Mouse (Mus musculus): ENCODE results near the gene Zfp37. TPM values are rescaled to one million over a fixed set of nuclear protein-coding genes. Genes with fewer than 3 reads are reported as not detected.
"Not testable (repeated sequence)": the region's sequence is repeated elsewhere in the genome, so short reads cannot be mapped to it uniquely, and the experiment has no call there.

The Zfp37 gene
- polyA plus RNA-seq (2015; fragmentation: Nextera tagmentation; extraction: Ambion mirVana), result 10.2 and 11.3 TPM in 2 replicates

GRCm38 (mm10) chr4:62230769-62231168 lies at the start of gene Zfp37:
Zfp37 (minus strand) TSS chr4:62231047.
- Histone ChIP-seq H3K9me3 (replicated peaks) (no peaks in the 10 kb centered on the region), H3K4me2 (no peak within 1 kb of the TSS), H3K27me3 (no peaks in the 10 kb centered on the region), H3K4me3 (replicated peaks) (no peak within 1 kb of the TSS), H3K27ac (no peak within 1 kb of the TSS), H3K4me1 (no peaks in the 10 kb centered on the region), H3K9ac (no peak within 1 kb of the TSS), H3K36me3 (no peaks in the 10 kb centered on the region)
- ATAC-seq (replicated peaks; ENCODE audit: low FRiP score), result no peak
- 78% methylated on average over 13 of the region's 13 CpGs for WGBS

DNA sequence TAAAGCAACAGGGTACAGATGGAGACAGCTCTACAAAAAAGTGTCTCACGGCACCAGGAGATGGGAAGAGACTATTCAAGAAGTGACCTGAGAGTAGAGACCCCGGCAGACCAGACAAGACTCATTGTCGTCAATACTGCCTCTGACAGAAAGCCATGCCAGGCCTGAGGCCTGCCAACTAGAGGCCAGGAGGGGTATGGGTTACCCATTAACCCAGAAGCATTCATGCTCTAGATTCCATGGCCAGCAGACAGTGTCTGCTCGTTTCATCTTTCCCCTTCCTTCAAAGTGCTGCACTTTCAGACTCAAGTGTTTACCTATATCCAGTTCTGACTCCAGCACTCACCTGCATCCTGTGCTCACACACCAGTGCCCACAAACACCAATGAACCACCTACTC lies 47.2 kb upstream of the Zfp37 start:
- peaks cover 9% of the 10 kb centered on the region; the same call in 1 of the 2 replicates for H3K4me1 ChIP-seq
- H3K4me3 ChIP-seq (replicated peaks), result no peak overlapping the region
- 67% methylated on average over 4 of the region's 4 CpGs for WGBS
- ATAC-seq (replicated peaks; ENCODE audit: low FRiP score), result peak; percentile 80
- H3K36me3 ChIP-seq, result no peaks in the 10 kb centered on the region
- no peak overlapping the region for H3K9ac ChIP-seq
- no peaks in the 10 kb centered on the region for H3K9me3 ChIP-seq (replicated peaks)
- no peaks in the 10 kb centered on the region for H3K27me3 ChIP-seq
- no peak overlapping the region for H3K27ac ChIP-seq
- H3K4me2 ChIP-seq, result no peak overlapping the region

GRCm38 (mm10) chr4:62277222-62277621 lies 46.4 kb upstream of the Zfp37 start:
- Histone ChIP-seq H3K9me3 (replicated peaks) (no peaks in the 10 kb centered on the region), H3K4me1 (peaks cover 9% of the 10 kb centered on the region; the same call in 1 of the 2 replicates), H3K4me2 (no peak overlapping the region), H3K4me3 (replicated peaks) (no peak overlapping the region), H3K36me3 (no peaks in the 10 kb centered on the region), H3K27me3 (no peaks in the 10 kb centered on the region), H3K27ac (no peak overlapping the region), H3K9ac (no peak overlapping the region)
- WGBS, result 69% methylated on average over 3 of the region's 3 CpGs
- ATAC-seq (replicated peaks; ENCODE audit: low FRiP score), result no peak

GRCm38 (mm10) chr4:62276642-62277041 lies 45.8 kb upstream of the Zfp37 start:
- Histone ChIP-seq H3K36me3 (no peaks in the 10 kb centered on the region), H3K27me3 (no peaks in the 10 kb centered on the region), H3K9me3 (replicated peaks) (no peaks in the 10 kb centered on the region), H3K4me2 (no peak overlapping the region), H3K9ac (no peak overlapping the region), H3K4me3 (replicated peaks) (no peak overlapping the region), H3K27ac (no peak overlapping the region), H3K4me1 (peaks cover 9% of the 10 kb centered on the region; the same call in 1 of the 2 replicates)
- ATAC-seq (replicated peaks; ENCODE audit: low FRiP score), result no peak
- WGBS, result 88% methylated on average over 10 of the region's 10 CpGs

- no peak overlapping the region for H3K4me3 ChIP-seq (replicated peaks)
- peaks cover 9% of the 10 kb centered on the region; the same call in 1 of the 2 replicates for H3K4me1 ChIP-seq
- ATAC-seq (replicated peaks; ENCODE audit: low FRiP score), result no peak; the same call in 1 of the 2 replicates
- no peak overlapping the region for H3K9ac ChIP-seq
- no peak overlapping the region for H3K4me2 ChIP-seq
- no peaks in the 10 kb centered on the region for H3K9me3 ChIP-seq (replicated peaks)
- H3K27me3 ChIP-seq, result no peaks in the 10 kb centered on the region
- WGBS, result 33% methylated on average over 12 of the region's 12 CpGs
- no peaks in the 10 kb centered on the region for H3K36me3 ChIP-seq
- no peak overlapping the region for H3K27ac ChIP-seq
Measured at GRCm38 (mm10) chr4:62274841-62275536, 44.1 kb upstream of the Zfp37 start.

GRCm38 (mm10) chr4:62273916-62274315 lies 43.1 kb upstream of the Zfp37 start:
- 86% methylated on average over 10 of the region's 10 CpGs for WGBS
- H3K4me2 ChIP-seq, result no peak overlapping the region
- H3K27ac ChIP-seq, result no peak overlapping the region

DNA sequence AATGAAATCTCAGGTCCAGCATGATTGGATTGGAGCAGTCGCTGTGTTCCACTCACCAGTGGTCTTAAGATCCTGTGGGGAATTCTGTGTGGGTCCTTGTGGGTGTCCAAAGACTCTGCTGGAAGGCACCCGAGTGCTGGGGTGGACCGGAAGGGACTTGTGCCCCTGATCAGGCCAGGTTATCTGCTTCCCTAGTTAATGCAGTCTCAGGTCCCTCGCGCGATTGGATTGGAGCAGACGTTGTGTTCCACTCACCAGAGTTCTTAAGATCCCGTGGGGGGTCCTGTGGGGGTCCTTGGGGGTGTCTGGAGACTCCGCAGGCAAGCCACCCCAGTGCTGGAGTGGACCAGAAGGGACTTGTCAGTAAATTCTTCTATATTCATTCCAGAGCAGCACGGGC lies 41.8 kb upstream of the Zfp37 start:
- whole genome bisulfite sequencing, result 92% methylated on average over 10 of the region's 10 CpGs
- no peaks in the 10 kb centered on the region for H3K36me3 ChIP-seq
- no peak overlapping the region for H3K4me2 ChIP-seq
- H3K9ac ChIP-seq, result no peak overlapping the region
- ATAC-seq (replicated peaks; ENCODE audit: low FRiP score), result no peak
- H3K9me3 ChIP-seq (replicated peaks), result no peaks in the 10 kb centered on the region
- peaks cover 6% of the 10 kb centered on the region; the same call in 1 of the 2 replicates for H3K4me1 ChIP-seq
- no peak overlapping the region for H3K4me3 ChIP-seq (replicated peaks)
- H3K27ac ChIP-seq, result no peak overlapping the region
- no peaks in the 10 kb centered on the region for H3K27me3 ChIP-seq

More at GRCm38 (mm10) chr4:62273916-62274315, 43.1 kb upstream of the Zfp37 start:
- H3K4me3 ChIP-seq (replicated peaks), result no peak overlapping the region
- ATAC-seq (replicated peaks; ENCODE audit: low FRiP score), result no peak
- no peaks in the 10 kb centered on the region for H3K36me3 ChIP-seq
- H3K4me1 ChIP-seq, result peaks cover 9% of the 10 kb centered on the region; the same call in 1 of the 2 replicates
- no peak overlapping the region for H3K9ac ChIP-seq
- no peaks in the 10 kb centered on the region for H3K9me3 ChIP-seq (replicated peaks)
- H3K27me3 ChIP-seq, result no peaks in the 10 kb centered on the region

DNA sequence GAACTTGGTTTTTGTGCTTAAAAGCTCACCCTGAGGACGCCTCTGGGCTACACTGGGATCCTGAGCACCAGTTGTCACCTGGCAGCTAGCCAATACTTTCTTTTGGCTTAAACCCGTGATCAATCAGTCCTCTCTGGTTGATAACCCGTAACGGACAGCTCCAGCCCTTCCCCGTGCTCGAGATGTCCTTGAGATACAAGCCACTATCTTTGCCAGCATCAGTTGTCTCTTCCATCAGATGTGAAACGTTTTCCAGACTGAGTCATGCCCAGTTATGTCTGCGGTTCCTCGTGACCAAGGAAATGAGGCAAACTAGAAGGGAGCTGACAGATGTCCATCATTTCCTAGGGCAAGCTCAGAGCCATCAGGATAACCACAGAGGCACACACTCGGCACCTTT lies 36.3 kb upstream of the Zfp37 start:
- Histone ChIP-seq H3K27ac (no peak overlapping the region), H3K4me1 (0 out of 2 replicates have a peak, but pooled peaks cover 7% of the 10 kb centered on the region), H3K4me3 (replicated peaks) (no peak overlapping the region), H3K36me3 (no peaks in the 10 kb centered on the region), H3K4me2 (no peak overlapping the region), H3K9ac (no peak overlapping the region), H3K27me3 (no peaks in the 10 kb centered on the region), H3K9me3 (replicated peaks) (no peaks in the 10 kb centered on the region)
- no peak for ATAC-seq (replicated peaks; ENCODE audit: low FRiP score)
- WGBS, result 67% methylated on average over 10 of the region's 10 CpGs

GRCm38 (mm10) chr4:62266016-62266415 lies 35.2 kb upstream of the Zfp37 start:
- not testable (repeated sequence) for H3K27me3 ChIP-seq; H3K9me3 ChIP-seq (replicated peaks); H3K4me2 ChIP-seq; ATAC-seq (replicated peaks; ENCODE audit: low FRiP score); H3K4me3 ChIP-seq (replicated peaks); H3K27ac ChIP-seq; H3K36me3 ChIP-seq; H3K4me1 ChIP-seq; H3K9ac ChIP-seq
- whole genome bisulfite sequencing, result 69% methylated on average over 7 of the region's 7 CpGs

- Histone ChIP-seq H3K9ac (no peak overlapping the region), H3K4me1 (0 out of 2 replicates have a peak, but pooled peaks cover 7% of the 10 kb centered on the region), H3K4me3 (replicated peaks) (no peak overlapping the region), H3K27me3 (no peaks in the 10 kb centered on the region), H3K9me3 (replicated peaks) (no peaks in the 10 kb centered on the region), H3K36me3 (no peaks in the 10 kb centered on the region), H3K4me2 (no peak overlapping the region), H3K27ac (no peak overlapping the region)
- no peak for ATAC-seq (replicated peaks; ENCODE audit: low FRiP score)
- WGBS, result 72% methylated on average over 10 of the region's 10 CpGs
Measured at GRCm38 (mm10) chr4:62265154-62265836, 34.4 kb upstream of the Zfp37 start.

GRCm38 (mm10) chr4:62263133-62263844 lies 32.4 kb upstream of the Zfp37 start:
- no peaks in the 10 kb centered on the region for H3K36me3 ChIP-seq
- H3K4me3 ChIP-seq (replicated peaks), result no peak overlapping the region
- 0 out of 2 replicates have a peak, but pooled peaks cover 7% of the 10 kb centered on the region for H3K4me1 ChIP-seq
- H3K27ac ChIP-seq, result no peak overlapping the region
- peak; percentile 87 for ATAC-seq (replicated peaks; ENCODE audit: low FRiP score)
- H3K4me2 ChIP-seq, result no peak overlapping the region
- no peak overlapping the region for H3K9ac ChIP-seq
- H3K27me3 ChIP-seq, result no peaks in the 10 kb centered on the region
- no peaks in the 10 kb centered on the region for H3K9me3 ChIP-seq (replicated peaks)
- WGBS, result 18% methylated on average over 7 of the region's 7 CpGs

DNA sequence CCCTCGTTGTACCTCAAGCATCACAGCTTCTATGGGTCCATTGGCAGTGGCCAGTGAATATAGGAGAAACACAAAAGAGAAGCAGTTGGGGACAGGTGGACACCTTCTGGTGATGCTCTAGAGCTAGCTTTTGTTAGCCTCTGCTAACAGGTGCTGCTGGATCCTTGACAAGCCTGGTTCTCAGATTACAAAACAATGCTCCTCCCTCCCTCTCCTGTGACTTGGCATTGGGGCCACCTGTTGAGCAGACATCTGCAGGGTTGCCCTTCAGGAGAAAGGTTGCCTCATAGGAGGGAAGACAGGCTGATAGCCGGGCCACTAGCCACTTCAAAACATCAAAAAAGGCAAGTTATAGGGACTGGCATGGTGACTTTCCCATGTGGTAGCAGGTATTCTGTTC lies 31.4 kb upstream of the Zfp37 start, which contains the start of gene Slc31a2:
TSS of gene Slc31a2 (plus strand) at position 287 of the 400 bp plus-strand sequence.
- Histone ChIP-seq H3K4me1 (0 out of 2 replicates have a peak, but pooled peaks cover 7% of the 10 kb centered on the region), H3K4me3 (replicated peaks) (no peak within 1 kb of the TSS), H3K36me3 (no peaks in the 10 kb centered on the region), H3K9ac (no peak within 1 kb of the TSS), H3K27ac (no peak within 1 kb of the TSS), H3K27me3 (no peaks in the 10 kb centered on the region), H3K9me3 (replicated peaks) (no peaks in the 10 kb centered on the region), H3K4me2 (no peak within 1 kb of the TSS)
- no peak for ATAC-seq (replicated peaks; ENCODE audit: low FRiP score)
- 43% methylated on average over 2 of the region's 2 CpGs for WGBS
